Mouse (Mus musculus): ENCODE data around the gene Omt2a.
"Not testable (repeated sequence)": the region's sequence is repeated elsewhere in the genome, so short reads cannot be mapped to it uniquely, and the experiment has no call there.

The Omt2a gene

DNA sequence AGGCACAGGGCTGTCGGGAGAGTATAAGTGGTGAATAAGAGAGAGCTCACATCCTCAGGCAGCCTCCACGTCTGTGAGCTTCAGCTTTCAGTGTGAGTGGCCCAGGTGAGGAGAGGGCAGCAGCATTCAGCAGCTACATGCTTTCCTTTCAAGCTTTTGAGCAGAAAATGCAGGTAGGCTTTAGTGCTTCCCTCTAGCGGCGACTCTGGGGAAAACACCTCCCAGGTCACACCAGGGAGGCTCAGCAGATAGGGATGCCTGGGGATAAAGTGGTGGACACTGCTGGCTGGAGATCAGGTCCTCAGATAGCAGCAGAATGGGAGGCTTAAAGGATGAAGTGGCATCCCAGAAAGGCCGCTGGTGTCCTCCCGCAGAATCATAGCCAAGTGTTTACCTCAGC, 18.5 kb downstream of the Omt2a start:
- DNase-seq = peak; percentile 69

GRCm38 (mm10) chr9:78294781-78295180, 19.8 kb downstream of the Omt2a start:
- DNase-seq = not testable (repeated sequence)

- not testable (repeated sequence) for DNase-seq
These were observed 20.9 kb downstream of the Omt2a start for GRCm38 (mm10) chr9:78293683-78294082.

DNA sequence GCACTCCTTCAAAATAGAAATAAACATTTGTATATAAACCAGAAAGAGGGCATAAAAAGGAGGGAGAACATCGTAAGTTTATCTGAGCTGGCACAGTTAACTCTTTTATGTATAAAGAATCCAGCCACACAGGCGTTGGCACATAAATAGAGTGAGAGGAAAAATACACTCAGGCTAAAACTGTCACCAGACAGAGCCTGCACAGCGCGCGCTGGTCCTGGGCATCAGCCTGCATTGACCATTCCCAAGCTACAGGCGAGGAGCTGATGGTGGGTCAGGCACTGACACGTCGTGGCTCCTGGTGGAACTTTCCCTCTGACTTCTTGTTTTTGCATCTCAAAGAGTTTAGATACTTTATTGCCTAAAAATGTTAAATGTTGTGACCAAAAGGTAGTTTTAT, 22.1 kb downstream of the Omt2a start:
- not testable (repeated sequence) for DNase-seq

- DNase-seq = not testable (repeated sequence)
These were observed 24.9 kb downstream of the Omt2a start, which contains the start of gene Gm10639 for GRCm38 (mm10) chr9:78289723-78290122. Gm10639 (plus strand) TSS chr9:78289923.

DNA sequence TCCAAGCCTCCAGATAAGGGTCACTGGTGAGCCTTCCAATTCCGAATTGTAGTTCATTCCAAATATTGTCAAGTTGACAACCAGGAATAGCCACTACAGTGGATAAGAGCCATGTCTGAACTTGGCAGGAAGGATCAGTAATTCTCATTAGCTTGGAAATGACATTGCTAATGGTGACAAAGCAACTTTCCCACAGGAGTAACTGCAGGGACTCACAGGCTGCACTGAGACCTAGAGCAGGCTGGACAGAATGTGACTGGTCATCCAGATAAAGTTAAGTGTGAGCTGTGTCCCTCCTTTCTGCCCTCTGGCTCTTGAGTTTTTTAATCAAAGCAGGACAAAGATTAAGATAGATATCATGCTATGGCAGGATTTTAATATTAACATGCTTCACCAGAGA, 25.5 kb downstream of the Omt2a start:
- not testable (repeated sequence) for DNase-seq

DNA sequence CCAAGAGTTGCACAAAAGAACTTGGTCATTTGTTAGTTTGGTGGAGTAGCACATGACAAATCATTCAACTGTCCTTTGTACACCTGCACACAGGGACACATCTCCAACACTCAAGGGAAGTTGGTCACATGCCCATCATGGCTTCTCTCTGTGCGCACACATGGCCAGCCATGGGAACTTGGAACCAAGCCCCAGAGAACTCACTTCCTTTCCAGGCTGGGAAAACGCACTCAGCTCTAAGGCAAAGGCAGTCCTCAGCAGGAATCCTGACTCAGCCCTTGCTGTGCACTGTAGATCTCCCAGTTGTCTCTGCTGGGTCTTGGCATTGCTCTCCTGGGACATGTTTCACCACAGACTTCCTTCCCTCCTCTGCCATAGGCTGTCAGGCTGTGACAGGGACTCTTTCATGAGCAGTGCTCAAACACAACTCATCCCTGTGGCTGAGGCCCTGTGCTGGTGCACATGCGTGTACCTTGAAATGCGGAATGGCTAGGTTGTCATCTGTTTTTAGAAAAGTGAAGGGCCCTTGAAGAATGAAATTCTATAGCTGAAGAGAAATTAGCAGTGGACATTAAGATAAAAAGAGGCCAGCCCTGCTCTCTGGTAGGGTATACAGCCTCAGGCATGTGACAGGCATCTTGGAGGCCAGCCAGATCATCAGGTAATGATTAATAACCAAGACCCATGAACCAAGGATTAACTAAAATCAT, 32.4 kb downstream of the Omt2a start:
- not testable (repeated sequence) for DNase-seq

GRCm38 (mm10) chr9:78270945-78271344, 43.7 kb downstream of the Omt2a start:
- not testable (repeated sequence) for DNase-seq
